Mouse (Mus musculus): ENCODE measurements at regions not wholly inside any gene's neighbourhood (a gene's known extent, or its start where the extent isn't known, plus 50 kb on each side); places are given as distances from the start of the nearest gene placed in this dataset.

DNA sequence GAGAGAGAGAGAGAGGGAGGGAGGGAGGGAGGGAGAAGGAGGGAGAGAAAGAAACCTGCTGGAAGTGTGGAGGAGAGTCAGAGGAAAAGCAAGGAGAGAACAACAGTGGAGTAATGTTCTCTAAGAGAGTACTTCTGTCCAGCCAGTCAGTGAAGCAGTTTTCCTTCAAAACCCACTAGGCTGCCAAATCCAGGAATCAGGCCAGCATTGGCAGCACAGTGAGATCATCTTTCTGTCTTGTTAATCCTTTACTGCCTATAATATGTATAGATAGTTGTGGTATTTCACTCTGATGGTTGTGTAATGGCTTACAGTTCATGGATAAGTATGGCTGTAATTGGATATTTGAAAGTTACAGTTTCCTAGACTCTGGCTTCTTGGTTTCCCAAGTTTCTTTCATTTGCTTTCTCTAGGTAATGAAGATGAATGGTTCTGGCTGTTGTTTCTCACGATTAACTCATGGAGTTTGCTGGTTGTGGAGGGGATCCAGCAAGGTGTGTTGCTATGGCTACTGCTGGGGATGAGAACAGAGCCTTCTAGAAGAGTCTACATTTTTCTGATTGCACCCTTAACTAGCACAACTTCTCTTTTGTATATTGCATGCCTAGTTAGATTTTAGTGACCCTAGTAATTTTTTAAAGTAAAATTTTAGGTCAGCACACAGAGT, 296.7 kb downstream of the Tbc1d1 start:
- Histone ChIP-seq H3K9ac (ENCODE audit: insufficient read depth, low read depth) (no peak overlapping the region), H3K9me3 (replicated peaks; ENCODE audit: low read length) (peaks cover 3% of the 10 kb centered on the region), H3K79me2 (replicated peaks; ENCODE audit: control insufficient read depth, extremely low read depth, insufficient read depth, poor library complexity, severe bottlenecking) (no peaks in the 10 kb centered on the region), H3K36me3 (replicated peaks in 1 of 2; ENCODE audit: control insufficient read depth in 1 of 2, insufficient read depth in 1 of 2, low read length in 1 of 2) (no peaks in the 10 kb centered on the region), H3K4me3 (replicated peaks in 1 of 3; ENCODE audit: low read depth in 2 of 3, low read length in 2 of 3, poor library complexity in 1 of 3) (no peak overlapping the region), H3K27me3 (replicated peaks) (no peaks in the 10 kb centered on the region), H3K4me1 (ENCODE audit: control insufficient read depth in 1 of 2, insufficient read depth in 2 of 2) (peaks cover 0 to 9% of the 10 kb centered on the region in 2 experiments; a peak in 2 of 4 replicates), H3K27ac (ENCODE audit: insufficient read depth, low read depth) (no peak overlapping the region), H3K4me2 (ENCODE audit: insufficient read depth, low read depth, poor library complexity, severe bottlenecking) (no peak overlapping the region)
- TF ChIP-seq E2F4 (IDR thresholded peaks at IDR 0.05; ENCODE audit: insufficient replicate concordance, low read depth, low read length), result no peak
- TF ChIP-seq USF2 (conservative IDR thresholded peaks at IDR 0.05; ENCODE audit: low read depth, low read length), result no peak
- in situ Hi-C loops (cut with MboI; ENCODE audit: low pct_ligation_motif_present, low pct_unique_long_range_greater_than_20kb, low sequenced_read_pairs) (no loop called here), dilution Hi-C loops (cut with MboI; ENCODE audit: extremely low pct_ligation_motif_present, extremely low pct_unique_long_range_greater_than_20kb, low sequenced_read_pairs) (no loop called here)
- no peak for DNase-seq (ENCODE audit: extremely low read depth)

DNA sequence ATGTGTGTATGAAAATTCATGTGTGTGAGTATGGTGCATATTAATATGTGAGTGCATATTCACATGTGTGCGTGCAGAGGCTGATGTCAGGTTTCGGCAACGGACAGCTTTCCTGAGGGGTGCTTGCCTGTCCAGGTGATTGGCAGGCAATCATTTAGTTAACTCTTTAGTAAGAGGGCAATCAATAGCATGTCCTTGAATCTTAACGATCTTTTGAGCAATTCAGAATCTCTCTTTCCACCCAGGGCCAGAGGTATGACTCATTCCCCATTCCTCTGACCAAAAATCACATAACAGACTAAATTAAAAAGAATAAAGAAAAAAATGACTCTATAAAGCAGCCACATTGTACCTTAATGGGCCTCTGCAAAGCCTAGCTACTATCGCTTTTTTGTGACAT, 303.7 kb downstream of the Tbc1d1 start:
- Histone ChIP-seq H3K27me3 (replicated peaks) (no peaks in the 10 kb centered on the region), H3K79me2 (replicated peaks; ENCODE audit: control insufficient read depth, extremely low read depth, insufficient read depth, poor library complexity, severe bottlenecking) (no peaks in the 10 kb centered on the region), H3K9ac (ENCODE audit: insufficient read depth, low read depth) (no peak overlapping the region), H3K4me3 (replicated peaks in 1 of 3; ENCODE audit: low read depth in 2 of 3, low read length in 2 of 3, poor library complexity in 1 of 3) (no peak overlapping the region), H3K36me3 (replicated peaks in 1 of 2; ENCODE audit: control insufficient read depth in 1 of 2, insufficient read depth in 1 of 2, low read length in 1 of 2) (no peaks in the 10 kb centered on the region), H3K27ac (ENCODE audit: insufficient read depth, low read depth) (no peak overlapping the region), H3K4me2 (ENCODE audit: insufficient read depth, low read depth, poor library complexity, severe bottlenecking) (no peak overlapping the region), H3K9me3 (replicated peaks; ENCODE audit: low read length) (no peaks in the 10 kb centered on the region), H3K4me1 (ENCODE audit: control insufficient read depth in 1 of 2, insufficient read depth in 2 of 2) (peaks cover 3 to 22% of the 10 kb centered on the region in 2 experiments; a peak in 3 of 4 replicates)
- no peak for TF ChIP-seq CHD1 (IDR thresholded peaks at IDR 0.05; ENCODE audit: low read depth, low read length)
- no peak for TF ChIP-seq ETS1 (conservative IDR thresholded peaks at IDR 0.05; ENCODE audit: low read depth, low read length)
- no peak for TF ChIP-seq ZC3H11A (IDR thresholded peaks at IDR 0.05; ENCODE audit: low read depth, low read length)
- no peak for TF ChIP-seq PAX5 (IDR thresholded peaks at IDR 0.05; ENCODE audit: low read length)
- TF ChIP-seq E2F4 (IDR thresholded peaks at IDR 0.05; ENCODE audit: insufficient replicate concordance, low read depth, low read length), result no peak
- no peak for TF ChIP-seq MYC (IDR thresholded peaks at IDR 0.05; ENCODE audit: low read depth, low read length)
- TF ChIP-seq CTCF (conservative IDR thresholded peaks at IDR 0.05 in 1 of 2, IDR thresholded peaks at IDR 0.05 in 1 of 2; ENCODE audit: low read depth in 2 of 2, low read length in 2 of 2), result no peak
- TF ChIP-seq USF1 (IDR thresholded peaks at IDR 0.05; ENCODE audit: low read depth, low read length), result no peak
- TF ChIP-seq HCFC1 (IDR thresholded peaks at IDR 0.05; ENCODE audit: low read depth, low read length), result no peak
- TF ChIP-seq UBTF (IDR thresholded peaks at IDR 0.05; ENCODE audit: low read depth, low read length), result no peak
- TF ChIP-seq TBP (conservative IDR thresholded peaks at IDR 0.05; ENCODE audit: low read depth, low read length), result no peak
- no peak for TF ChIP-seq ELF1 (IDR thresholded peaks at IDR 0.05; ENCODE audit: low read depth, low read length)
- no peak for TF ChIP-seq NRF1 (IDR thresholded peaks at IDR 0.05; ENCODE audit: low read depth, low read length)
- no peak for TF ChIP-seq TCF12 (IDR thresholded peaks at IDR 0.05; ENCODE audit: low read depth, low read length)
- no peak for TF ChIP-seq MEF2A (IDR thresholded peaks at IDR 0.05; ENCODE audit: borderline replicate concordance, low read depth, low read length)
- TF ChIP-seq JUN (IDR thresholded peaks at IDR 0.05; ENCODE audit: insufficient read depth, low read depth, low read length), result no peak
- TF ChIP-seq MAX (IDR thresholded peaks at IDR 0.05; ENCODE audit: low read length), result no peak
- TF ChIP-seq RAD21 (IDR thresholded peaks at IDR 0.05; ENCODE audit: low read depth, low read length), result no peak
- TF ChIP-seq POLR2A (IDR thresholded peaks at IDR 0.05; ENCODE audit: low read depth, low read length), result no peak
- no peak for DNase-seq (ENCODE audit: extremely low read depth)
- in situ Hi-C loops (cut with MboI; ENCODE audit: low pct_ligation_motif_present, low pct_unique_long_range_greater_than_20kb, low sequenced_read_pairs), result no loop called here
- dilution Hi-C loops (cut with MboI; ENCODE audit: extremely low pct_ligation_motif_present, extremely low pct_unique_long_range_greater_than_20kb, low sequenced_read_pairs), result no loop called here

Data from CH12.LX (cell line).